Mouse (Mus musculus): ENCODE measurements at regions not wholly inside any gene's neighbourhood (a gene's known extent, or its start where the extent isn't known, plus 50 kb on each side); places are given as distances from the start of the nearest gene placed in this dataset.

GRCm38 (mm10) chr8:44819270-44819669 lies 116.0 kb upstream of the Fat1 start:
- H3K9me3 ChIP-seq (ENCODE audit: low read length), result no peaks in the 10 kb centered on the region; the same call in 1 of the 2 replicates
- WGBS (ENCODE audit: insufficient replicate concordance), result 72% methylated on average over 3 of the region's 3 CpGs
- H3K36me3 ChIP-seq (replicated peaks; ENCODE audit: insufficient read depth, low read length), result no peaks in the 10 kb centered on the region
- H3K4me2 ChIP-seq (ENCODE audit: low read depth, low read length), result no peak overlapping the region
- no peak for TF ChIP-seq EP300 (IDR thresholded peaks at IDR 0.05; ENCODE audit: low read depth)
- no peaks in the 10 kb centered on the region for H3K27me3 ChIP-seq (ENCODE audit: insufficient read depth, low read length)
- H3K27ac ChIP-seq (ENCODE audit: low read depth), result no peak overlapping the region
- no peak for ATAC-seq
- H3K4me3 ChIP-seq (ENCODE audit: low read depth, low read length), result no peak overlapping the region
- H3K9ac ChIP-seq (replicated peaks), result no peak overlapping the region
- no peaks in the 10 kb centered on the region for H3K4me1 ChIP-seq (ENCODE audit: insufficient read depth)
- no peak for DNase-seq

DNA sequence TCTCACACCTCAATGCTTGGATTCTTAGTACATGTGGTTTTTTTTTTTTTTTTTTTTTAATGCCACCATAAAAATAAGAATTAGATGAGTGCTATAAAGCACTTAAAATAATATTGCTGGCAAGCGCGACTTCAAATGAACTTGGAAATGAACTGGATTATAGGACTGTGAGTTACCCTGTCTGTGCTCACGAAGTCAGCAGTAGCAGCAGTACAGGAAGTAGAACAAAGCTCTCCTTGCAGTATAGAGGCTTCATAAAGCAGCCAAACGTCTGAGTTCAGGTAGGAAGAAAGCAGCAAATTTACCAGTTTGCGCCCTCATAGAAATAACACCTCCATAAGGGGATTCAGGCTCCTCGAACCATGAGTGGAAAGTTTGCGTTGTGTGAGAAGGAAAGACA lies 115.6 kb upstream of the Fat1 start:
- H3K27me3 ChIP-seq (ENCODE audit: insufficient read depth, low read length), result no peaks in the 10 kb centered on the region
- H3K27ac ChIP-seq (ENCODE audit: low read depth), result no peak overlapping the region
- 80% methylated on average over 7 of the region's 7 CpGs for WGBS (ENCODE audit: insufficient replicate concordance)
- H3K9ac ChIP-seq (replicated peaks), result no peak overlapping the region
- no peaks in the 10 kb centered on the region for H3K36me3 ChIP-seq (replicated peaks; ENCODE audit: insufficient read depth, low read length)
- H3K4me3 ChIP-seq (ENCODE audit: low read depth, low read length), result no peak overlapping the region
- H3K4me1 ChIP-seq (ENCODE audit: insufficient read depth), result no peaks in the 10 kb centered on the region
- no peak for TF ChIP-seq EP300 (IDR thresholded peaks at IDR 0.05; ENCODE audit: low read depth)
- no peak overlapping the region for H3K4me2 ChIP-seq (ENCODE audit: low read depth, low read length)
- H3K9me3 ChIP-seq (ENCODE audit: low read length), result no peaks in the 10 kb centered on the region; the same call in 1 of the 2 replicates
- DNase-seq (no peak), ATAC-seq (no peak)

DNA sequence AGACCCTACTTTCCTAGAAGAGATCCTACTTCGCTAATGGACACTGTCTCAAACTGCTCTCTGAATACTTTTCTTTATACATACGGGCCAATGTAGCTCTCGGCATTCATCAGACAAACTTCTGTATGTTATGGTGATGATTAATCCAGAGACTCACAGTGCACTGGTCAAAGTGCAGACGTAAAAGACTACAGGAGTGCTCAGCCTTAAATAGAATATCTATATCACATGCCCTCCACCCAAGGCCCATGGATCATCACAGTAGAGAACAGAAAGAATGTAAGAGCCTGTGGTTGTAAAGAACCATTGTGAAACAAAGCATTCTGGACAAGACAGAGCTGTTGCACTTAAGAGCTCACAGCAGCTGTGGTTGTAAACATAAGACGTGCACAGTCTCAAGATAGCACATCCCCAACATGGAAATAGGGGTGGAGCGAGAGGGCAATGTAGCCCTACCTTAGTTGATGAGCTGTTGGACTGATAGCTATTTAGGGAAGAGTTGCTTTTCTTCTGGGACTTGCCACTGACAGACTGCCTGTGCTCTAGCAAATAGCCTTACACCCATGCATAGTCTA lies 110.0 kb upstream of the Fat1 start:
- no peaks in the 10 kb centered on the region for H3K27me3 ChIP-seq (ENCODE audit: insufficient read depth, low read length)
- WGBS (ENCODE audit: insufficient replicate concordance), result 74% methylated on average over 6 of the region's 6 CpGs
- no peaks in the 10 kb centered on the region; the same call in 1 of the 2 replicates for H3K9me3 ChIP-seq (ENCODE audit: low read length)
- no peak overlapping the region for H3K4me2 ChIP-seq (ENCODE audit: low read depth, low read length)
- TF ChIP-seq EP300 (IDR thresholded peaks at IDR 0.05; ENCODE audit: low read depth) (no peak), CTCF (IDR thresholded peaks at IDR 0.05; ENCODE audit: low read depth) (no peak)
- no peaks in the 10 kb centered on the region for H3K36me3 ChIP-seq (replicated peaks; ENCODE audit: insufficient read depth, low read length)
- H3K4me1 ChIP-seq (ENCODE audit: insufficient read depth), result no peaks in the 10 kb centered on the region
- no peak overlapping the region for H3K27ac ChIP-seq (ENCODE audit: low read depth)
- H3K9ac ChIP-seq (replicated peaks), result no peak overlapping the region
- ATAC-seq (no peak), DNase-seq (no peak)
- H3K4me3 ChIP-seq (ENCODE audit: low read depth, low read length), result no peak overlapping the region

DNA sequence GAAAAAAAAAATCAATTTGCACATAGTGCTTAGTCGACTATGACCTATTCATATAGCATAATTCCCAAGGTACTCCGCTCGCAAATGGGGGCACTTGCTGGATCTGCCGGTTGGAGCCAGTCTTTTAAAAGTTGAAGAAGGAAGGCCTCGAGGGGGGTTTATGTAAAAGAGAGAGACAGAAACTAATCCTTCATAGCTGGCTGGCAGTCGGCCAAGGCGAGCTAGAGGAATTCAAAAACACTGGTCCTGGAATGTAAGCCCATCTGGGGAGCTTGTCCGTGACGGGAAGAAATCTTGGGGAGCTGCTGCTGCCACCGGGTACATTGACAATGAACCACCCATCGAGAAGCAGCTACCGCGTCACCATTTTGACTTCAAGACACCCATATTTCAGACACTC lies 108.3 kb upstream of the Fat1 start:
- ATAC-seq, result no peak
- H3K9me3 ChIP-seq (ENCODE audit: low read length), result no peaks in the 10 kb centered on the region; the same call in 1 of the 2 replicates
- H3K36me3 ChIP-seq (replicated peaks; ENCODE audit: insufficient read depth, low read length), result no peaks in the 10 kb centered on the region
- no peak overlapping the region for H3K27ac ChIP-seq (ENCODE audit: low read depth)
- no peaks in the 10 kb centered on the region for H3K4me1 ChIP-seq (ENCODE audit: insufficient read depth)
- H3K4me3 ChIP-seq (ENCODE audit: low read depth, low read length), result no peak overlapping the region
- no peak overlapping the region for H3K4me2 ChIP-seq (ENCODE audit: low read depth, low read length)
- DNase-seq, result no peak
- TF ChIP-seq EP300 (IDR thresholded peaks at IDR 0.05; ENCODE audit: low read depth), result no peak
- no peak for TF ChIP-seq CTCF (IDR thresholded peaks at IDR 0.05; ENCODE audit: low read depth)
- 69% methylated on average over 13 of the region's 13 CpGs for WGBS (ENCODE audit: insufficient replicate concordance)
- no peaks in the 10 kb centered on the region for H3K27me3 ChIP-seq (ENCODE audit: insufficient read depth, low read length)
- H3K9ac ChIP-seq (replicated peaks), result no peak overlapping the region

GRCm38 (mm10) chr8:44828026-44828425 lies 107.2 kb upstream of the Fat1 start:
- TF ChIP-seq CTCF (IDR thresholded peaks at IDR 0.05; ENCODE audit: low read depth), result no peak
- TF ChIP-seq EP300 (IDR thresholded peaks at IDR 0.05; ENCODE audit: low read depth), result no peak
- Histone ChIP-seq H3K9me3 (ENCODE audit: low read length) (no peaks in the 10 kb centered on the region; the same call in 1 of the 2 replicates), H3K27me3 (ENCODE audit: insufficient read depth, low read length) (no peaks in the 10 kb centered on the region), H3K4me3 (ENCODE audit: low read depth, low read length) (no peak overlapping the region), H3K4me2 (ENCODE audit: low read depth, low read length) (no peak overlapping the region), H3K27ac (ENCODE audit: low read depth) (no peak overlapping the region), H3K9ac (replicated peaks) (no peak overlapping the region), H3K4me1 (ENCODE audit: insufficient read depth) (no peaks in the 10 kb centered on the region), H3K36me3 (replicated peaks; ENCODE audit: insufficient read depth, low read length) (no peaks in the 10 kb centered on the region)
- ATAC-seq (no peak), DNase-seq (no peak)
- WGBS (ENCODE audit: insufficient replicate concordance), result 84% methylated on average over 3 of the region's 3 CpGs

- WGBS (ENCODE audit: insufficient replicate concordance), result 86% methylated on average over 8 of the region's 8 CpGs
- H3K9me3 ChIP-seq (ENCODE audit: low read length), result no peaks in the 10 kb centered on the region
- DNase-seq (no peak), ATAC-seq (no peak)
- TF ChIP-seq EP300 (IDR thresholded peaks at IDR 0.05; ENCODE audit: low read depth) (no peak), CTCF (IDR thresholded peaks at IDR 0.05; ENCODE audit: low read depth) (no peak)
- H3K4me2 ChIP-seq (ENCODE audit: low read depth, low read length), result no peak overlapping the region
- no peaks in the 10 kb centered on the region for H3K36me3 ChIP-seq (replicated peaks; ENCODE audit: insufficient read depth, low read length)
- H3K4me3 ChIP-seq (ENCODE audit: low read depth, low read length), result no peak overlapping the region
- H3K27ac ChIP-seq (ENCODE audit: low read depth), result no peak overlapping the region
- no peaks in the 10 kb centered on the region for H3K27me3 ChIP-seq (ENCODE audit: insufficient read depth, low read length)
- no peak overlapping the region for H3K9ac ChIP-seq (replicated peaks)
- H3K4me1 ChIP-seq (ENCODE audit: insufficient read depth), result no peaks in the 10 kb centered on the region
Observed at GRCm38 (mm10) chr8:44838431-44838830, 96.8 kb upstream of the Fat1 start.
